Mouse (Mus musculus): ENCODE data around the gene Top2b. TPM values are rescaled to one million over a fixed set of nuclear protein-coding genes. Genes with fewer than 3 reads are reported as not detected.

Gene Top2b
- polyA plus RNA-seq, 1 experiment from 2014 or later = 109 TPM

DNA sequence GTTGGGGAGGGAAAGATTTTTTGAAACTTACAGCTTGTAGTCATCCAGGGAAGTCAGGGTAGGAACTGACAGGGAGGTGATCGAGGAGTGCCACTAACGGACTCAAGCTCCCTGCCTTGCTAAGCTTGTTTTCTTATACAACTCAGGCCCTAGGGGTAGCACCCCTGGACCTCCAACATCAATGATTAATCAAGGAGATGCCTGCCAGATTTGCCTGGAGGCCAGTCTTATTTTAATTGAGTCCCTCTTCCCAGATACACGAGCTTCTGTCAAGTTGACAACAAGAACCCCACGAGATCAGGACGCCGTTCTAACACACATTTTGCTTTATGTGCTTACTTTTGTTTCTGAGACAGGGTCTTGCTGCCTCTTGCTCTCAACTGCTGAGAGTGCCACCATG, 115.6 kb downstream of the Top2b start:
- Histone ChIP-seq H3K4me2 (replicated peaks) (no peak overlapping the region), H3K27me3 (no peaks in the 10 kb centered on the region), H3K4me3 (no peak overlapping the region), H3K9ac (no peak overlapping the region), H3K9me3 (no peaks in the 10 kb centered on the region), H3K36me3 (no peaks in the 10 kb centered on the region), H3K4me1 (0 out of 2 replicates have a peak, but pooled peaks cover 8% of the 10 kb centered on the region), H3K27ac (no peak overlapping the region)
- 57% methylated on average over 6 of the region's 6 CpGs for WGBS
- no peak for ATAC-seq (ENCODE audit: insufficient number of reproducible peaks, insufficient read depth, low FRiP score, low TSS enrichment)

DNA sequence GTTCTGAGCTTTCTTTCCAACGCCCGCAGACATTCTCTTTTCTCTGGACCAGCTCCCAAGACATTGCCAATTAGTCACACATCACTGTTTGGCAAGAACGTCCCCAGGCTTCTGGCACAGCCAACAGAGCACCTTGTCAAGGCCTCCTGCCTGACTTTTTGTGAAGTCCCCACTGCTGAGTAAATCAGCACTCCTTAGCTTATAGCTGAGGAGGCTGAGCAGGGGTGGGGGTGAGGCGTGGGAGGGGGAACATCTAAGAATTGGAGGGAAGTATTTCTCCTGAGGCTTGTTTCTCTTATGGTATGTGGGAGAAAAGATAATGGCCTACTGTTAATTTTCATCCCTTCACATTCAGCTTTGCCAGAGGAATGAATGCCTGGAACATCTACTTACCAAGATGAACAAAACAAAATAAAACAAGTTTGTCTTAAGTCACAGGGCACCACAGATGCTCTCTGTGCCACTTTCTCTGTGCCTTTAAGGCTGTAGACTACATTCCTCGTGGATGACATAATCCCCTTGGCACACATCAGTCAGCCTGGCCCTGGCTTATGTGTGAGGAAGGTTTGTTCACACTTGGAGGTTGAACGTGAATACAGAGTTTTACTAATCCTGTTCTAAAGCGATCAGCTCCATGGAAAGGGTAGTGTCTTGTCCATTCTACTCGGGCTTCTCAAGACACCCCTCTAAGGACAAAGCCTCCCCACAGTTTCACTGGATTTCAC, 118.8 kb downstream of the Top2b start:
- Histone ChIP-seq H3K4me3 (no peak overlapping the region), H3K36me3 (no peaks in the 10 kb centered on the region), H3K9ac (no peak overlapping the region), H3K27me3 (no peaks in the 10 kb centered on the region), H3K9me3 (no peaks in the 10 kb centered on the region), H3K27ac (no peak overlapping the region), H3K4me2 (replicated peaks) (no peak overlapping the region), H3K4me1 (0 out of 2 replicates have a peak, but pooled peaks cover 8% of the 10 kb centered on the region)
- ATAC-seq (ENCODE audit: insufficient number of reproducible peaks, insufficient read depth, low FRiP score, low TSS enrichment) = no peak
- WGBS = 49% methylated on average over 8 of the region's 8 CpGs

Other genes with a start within 250 kb of the Top2b start
- gene Ngly1, start 115.9 kb upstream of the Top2b start, polyA plus RNA-seq (2016; fragmentation: Nextera tagmentation; extraction: Ambion mirVana) = 34.5 and 36.2 TPM in 2 replicates
- gene Oxsm, start 115.4 kb upstream of the Top2b start, polyA plus RNA-seq (2016; fragmentation: Nextera tagmentation; extraction: Ambion mirVana) = 1.5 and 1.6 TPM in 2 replicates

All from embryonic facial prominence, embryonic 12.5 days (tissue).